Mouse (Mus musculus) small intestine, adult 2 months (tissue): ENCODE data around the gene Slc2a1.

ENCODE experiments used
- CTCF ChIP-seq: fragments of 200-500 bp; IDR thresholded peaks from 2 replicates; pipeline ENCODE4 v1.5.1; 2012; ENCODE audit warnings: low read depth, mild to moderate bottlenecking, control low read depth, inconsistent platforms, low read length, moderate library complexity, mixed read lengths; ENCODE audit not compliant: insufficient replicate concordance, insufficient read length; ENCODE audit errors: extremely low read depth
- POLR2A ChIP-seq: fragments of 200-500 bp; IDR thresholded peaks from 2 replicates; pipeline ENCODE4 v1.6.1; 2012; ENCODE audit warnings: low read depth, mild to moderate bottlenecking, control low read depth, inconsistent platforms, low read length, moderate library complexity

DNA sequence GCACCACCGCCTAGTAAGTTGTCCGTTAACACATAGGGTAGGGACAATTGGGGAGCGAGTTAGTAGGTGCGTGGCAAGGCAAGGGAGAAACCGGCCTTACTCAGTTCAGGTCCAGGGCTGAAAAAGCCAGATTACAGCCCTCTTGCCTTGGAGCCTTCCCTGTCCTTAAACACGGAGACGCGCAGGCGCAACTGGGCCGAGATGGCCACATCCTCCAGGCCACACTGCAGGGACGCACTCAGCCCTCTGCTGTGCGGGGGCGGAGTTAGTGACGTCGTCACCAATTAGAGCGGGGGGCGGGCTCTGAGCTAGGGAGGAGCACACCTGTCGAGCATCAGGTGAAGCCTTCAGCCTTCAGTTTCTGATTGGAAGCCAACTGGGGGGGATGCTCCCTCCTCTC, 29.7 kb downstream of the Slc2a1 start:
- TF ChIP-seq CTCF (no peak), POLR2A (no peak)
